Mouse (Mus musculus) central nervous system, embryonic 14 days (tissue): ENCODE measurements around the gene Kif26a. TPM values are rescaled to one million over a fixed set of nuclear protein-coding genes. Genes with fewer than 3 reads are reported as not detected.

Experiments
- polyA plus RNA-seq: library from polyadenylated mRNA; depleted of rRNA; stranded (reverse); fragments of >200 nt; gene quantifications from 2 replicates; pipeline ENCODE4 v1.2.3, GENCODE M21; 2012; rRNA removed

Gene Kif26a
- 26.9 and 36.5 TPM in 2 replicates for polyA plus RNA-seq

DNA sequence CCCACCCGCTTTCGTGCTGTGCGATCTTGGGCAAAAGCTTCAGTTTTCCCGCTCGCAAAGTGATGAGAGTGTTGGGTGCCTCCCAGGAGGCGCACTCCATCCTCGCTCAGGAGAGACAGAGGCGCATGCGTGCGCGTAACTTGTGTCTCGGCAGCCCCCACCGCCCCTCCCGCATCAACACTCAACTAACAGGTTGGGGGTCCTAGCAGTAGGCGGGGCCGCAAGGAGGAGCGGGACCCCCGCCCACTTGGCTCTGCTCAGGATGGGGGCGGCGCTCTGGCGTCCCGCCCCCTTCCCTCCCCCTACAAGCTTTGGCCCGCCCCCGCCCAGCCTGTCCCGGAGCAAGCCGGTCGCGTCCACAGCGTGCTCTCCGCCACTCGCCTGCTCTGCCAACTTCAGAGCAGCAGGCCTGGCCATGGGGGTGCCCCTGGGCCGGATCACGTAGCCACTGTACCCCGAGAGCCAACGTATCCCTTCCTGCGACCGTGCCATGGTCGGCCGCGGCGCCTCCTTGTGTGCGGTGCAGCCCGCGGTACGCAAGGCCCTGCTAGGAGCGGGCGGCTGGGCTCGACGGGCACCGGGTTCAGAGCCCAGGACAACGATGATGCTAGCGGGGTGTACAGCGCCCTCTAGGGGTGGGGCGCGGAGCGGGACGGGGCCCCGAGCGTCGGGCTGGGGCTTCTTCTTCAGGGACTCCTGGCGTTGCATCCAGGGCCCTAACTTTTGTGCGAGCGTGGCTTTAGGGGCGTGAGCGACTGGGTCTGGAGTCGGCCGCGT lies at the start of gene Kif26a:
Gene Kif26a (plus strand): TSS at position 334 of the 777 bp plus-strand sequence.

DNA sequence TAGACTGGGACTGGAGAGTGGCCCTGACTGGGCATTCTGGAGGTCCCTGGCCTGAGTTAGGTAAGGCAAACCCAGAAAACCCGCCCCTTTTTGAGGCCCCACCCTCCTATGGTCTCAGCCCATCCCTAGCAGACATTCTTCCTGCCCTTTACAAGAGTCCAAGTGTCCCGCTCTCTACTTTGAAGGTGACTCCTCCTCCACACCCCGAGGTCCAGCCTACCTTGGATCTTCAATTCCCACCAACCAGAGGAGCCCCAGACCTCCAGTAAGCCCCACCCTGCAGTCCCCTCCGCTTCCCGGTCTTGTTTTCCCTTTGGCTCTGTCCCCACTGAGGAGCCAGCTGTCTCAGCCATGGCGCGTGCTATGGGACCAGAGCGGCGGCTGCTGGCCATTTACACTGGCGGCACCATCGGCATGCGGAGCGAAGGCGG lies 39.5 kb upstream of the Kif26a start, which contains the start of gene Aspg:
Gene Aspg (plus strand): TSS at position 139 of the 431 bp plus-strand sequence.

Other genes with a start within 250 kb of the Kif26a start
- 21.7 and 25.5 TPM in 2 replicates for gene Ppp1r13b, start 238.1 kb upstream of the Kif26a start, polyA plus RNA-seq
- gene Atp5mpl, start 179.2 kb upstream of the Kif26a start, polyA plus RNA-seq: 265 and 268 TPM in 2 replicates
- gene Tdrd9, start 174.6 kb upstream of the Kif26a start, polyA plus RNA-seq: 0.52 and 0.80 TPM in 2 replicates
- not detected in 2 replicates for gene Rd3l, start 164.9 kb upstream of the Kif26a start, polyA plus RNA-seq
- gene Aspg, start 39.5 kb upstream of the Kif26a start, polyA plus RNA-seq: 0.98 and 2.2 TPM in 2 replicates